In genomic region chr8:70905463-70905830, GRCm38 (mm10) we compare ENCODE assay signal across 7 mouse cellular contexts. TPM values are rescaled to one million over a fixed set of nuclear protein-coding genes. Genes with fewer than 3 reads are reported as not detected.
A peak's percentile ranks its signal among the peaks of the same experiment; 100 is the strongest.
DNase-seq lines count a peak whose midpoint lies in the region; ATAC-seq lines count a peak whose summit lies in the region.

No protein-coding gene starts in this region.

- H3K9ac ChIP-seq in lung, embryonic 16.5 days (ENCODE audit: low read length), result peak overlapping the region; percentile 92
- peak overlapping the region; percentile 89 for H3K9ac ChIP-seq in limb, embryonic 11.5 days (ENCODE audit: low read length)

- H3K4me3 ChIP-seq in lung, embryonic 16.5 days (ENCODE audit: low read length), result peak overlapping the region; percentile 88
- H3K4me3 ChIP-seq in erythroblast, embryonic 14.5 days (replicated peaks), result peak overlapping the region; percentile 80
- peak overlapping the region; percentile 95 for H3K4me3 ChIP-seq in limb, embryonic 11.5 days (ENCODE audit: low read depth, low read length)

- WGBS in lung, embryonic 16.5 days, result 14% methylated on average over 8 of the region's 8 CpGs
- 19% methylated on average over 8 of the region's 8 CpGs for WGBS in limb, embryonic 11.5 days

- peak overlapping the region; percentile 78 for H3K4me2 ChIP-seq in lung, embryonic 16.5 days (ENCODE audit: low read depth, low read length)
- peak overlapping the region; percentile 94 for H3K4me2 ChIP-seq in limb, embryonic 11.5 days (ENCODE audit: low read depth, severe bottlenecking)

- no peak for DNase-seq in lung, postnatal 14 days
- DNase-seq in limb, embryonic 11.5 days (ENCODE audit: low spot score), result no peak
- peak; percentile 15 for DNase-seq in splenic B cell, adult 2 months (ENCODE audit: low read depth, low spot score)
- DNase-seq in adrenal gland, adult (ENCODE audit: inconsistent age in 2 of 2, low spot score in 1 of 2), result no peak
- DNase-seq in layer of hippocampus, postnatal 25 days (ENCODE audit: extremely low spot score in 1 of 2, low spot score in 1 of 2), result no peak

- H3K27ac ChIP-seq in lung, embryonic 16.5 days (ENCODE audit: low read length), result peak overlapping the region; percentile 93
- no peak overlapping the region for H3K27ac ChIP-seq in limb, embryonic 11.5 days (replicated peaks; ENCODE audit: low read depth, low read length)

- H3K27me3 ChIP-seq in lung, embryonic 16.5 days (ENCODE audit: control insufficient read depth, insufficient read depth, low read depth, low read length), result no peaks in the 10 kb centered on the region
- peaks cover 9% of the 10 kb centered on the region for H3K27me3 ChIP-seq in erythroblast, embryonic 14.5 days (ENCODE audit: control insufficient read depth)
- H3K27me3 ChIP-seq in limb, embryonic 11.5 days (ENCODE audit: control insufficient read depth, insufficient read depth, low read length), result no peaks in the 10 kb centered on the region
- H3K27me3 ChIP-seq in splenic B cell, adult 2 months (ENCODE audit: control insufficient read depth, insufficient read depth, low read length, poor library complexity, severe bottlenecking), result no peaks in the 10 kb centered on the region

- ATAC-seq in lung, embryonic 16.5 days (ENCODE audit: low read depth), result peak; percentile 4
- 0 out of 2 replicates have a peak, but pooled peaks have one; percentile 4 for ATAC-seq in limb, embryonic 11.5 days (ENCODE audit: insufficient number of reproducible peaks, low FRiP score, low TSS enrichment, low read depth)

- no peaks in the 10 kb centered on the region for H3K36me3 ChIP-seq in lung, embryonic 16.5 days (ENCODE audit: control insufficient read depth, insufficient read depth, low read length)
- peaks cover 8% of the 10 kb centered on the region for H3K36me3 ChIP-seq in erythroblast, embryonic 14.5 days (ENCODE audit: control insufficient read depth)
- H3K36me3 ChIP-seq in limb, embryonic 11.5 days (ENCODE audit: control insufficient read depth, insufficient read depth, low read length), result no peaks in the 10 kb centered on the region
- H3K36me3 ChIP-seq in splenic B cell, adult 2 months (ENCODE audit: control insufficient read depth, insufficient read depth, low read length, poor library complexity, severe bottlenecking), result no peaks in the 10 kb centered on the region

- peaks cover 11% of the 10 kb centered on the region for H3K4me1 ChIP-seq in lung, embryonic 16.5 days (replicated peaks; ENCODE audit: control insufficient read depth, insufficient read depth, low read length)
- H3K4me1 ChIP-seq in erythroblast, embryonic 14.5 days (ENCODE audit: control insufficient read depth), result peaks cover 34% of the 10 kb centered on the region
- peaks cover 5% of the 10 kb centered on the region for H3K4me1 ChIP-seq in limb, embryonic 11.5 days (ENCODE audit: control insufficient read depth, insufficient read depth, low read length)

- no peaks in the 10 kb centered on the region for H3K9me3 ChIP-seq in lung, embryonic 16.5 days (ENCODE audit: control insufficient read depth, low read length)
- H3K9me3 ChIP-seq in erythroblast, embryonic 14.5 days (ENCODE audit: control insufficient read depth, low read length), result no peaks in the 10 kb centered on the region
- no peaks in the 10 kb centered on the region for H3K9me3 ChIP-seq in limb, embryonic 11.5 days (ENCODE audit: control insufficient read depth, low read length)

RNA-seq across cellular contexts. Expression of gene Map1s, which starts 0.3 kb away (rescaled TPM):
- 45.9 and 49.2 TPM in 2 replicates for polyA plus RNA-seq in lung, embryonic 16.5 days (2015; fragmentation: Nextera tagmentation; extraction: Ambion mirVana)
- polyA plus RNA-seq in erythroblast, embryonic 14.5 days (2012), result 3.0 and 3.3 TPM in 2 replicates
- polyA plus RNA-seq in limb, embryonic 11.5 days (2014; fragmentation: Nextera tagmentation; extraction: Ambion mirVana), result 42.3 and 44.8 TPM in 2 replicates
- 10 to 100 TPM; 87.7 to 94.2 TPM for total RNA-seq in layer of hippocampus, postnatal 25 days (2021)

RNA-seq across cellular contexts. Expression of gene Rpl18a, which starts 8.2 kb away (rescaled TPM):
- 5,017 and 5,100 TPM in 2 replicates for polyA plus RNA-seq in lung, embryonic 16.5 days (2015; fragmentation: Nextera tagmentation; extraction: Ambion mirVana)
- polyA plus RNA-seq in erythroblast, embryonic 14.5 days (2012), result 441 and 685 TPM in 2 replicates
- polyA plus RNA-seq in limb, embryonic 11.5 days (2014; fragmentation: Nextera tagmentation; extraction: Ambion mirVana), result 3,769 and 3,846 TPM in 2 replicates
- 100 to 1,000 TPM; 634 to 770 TPM for total RNA-seq in layer of hippocampus, postnatal 25 days (2021)

RNA-seq across cellular contexts. Expression of gene Slc5a5, which starts 12.9 kb away (rescaled TPM):
- polyA plus RNA-seq in lung, embryonic 16.5 days (2015; fragmentation: Nextera tagmentation; extraction: Ambion mirVana), result 0.13 and 0.16 TPM in 2 replicates
- polyA plus RNA-seq in erythroblast, embryonic 14.5 days (2012), result 0.03 and 0.06 TPM in 2 replicates
- polyA plus RNA-seq in limb, embryonic 11.5 days (2014; fragmentation: Nextera tagmentation; extraction: Ambion mirVana), result 0.09 and 0.34 TPM in 2 replicates
- 10 to 100 TPM in 1 of 2 experiments, 1 to 10 TPM in 1; 6.9 to 10.5 TPM for total RNA-seq in layer of hippocampus, postnatal 25 days (2021)

RNA-seq across cellular contexts. Expression of gene Ccdc124, which starts 31.7 kb away (rescaled TPM):
- polyA plus RNA-seq in lung, embryonic 16.5 days (2015; fragmentation: Nextera tagmentation; extraction: Ambion mirVana), result 99.2 and 106 TPM in 2 replicates
- 37.3 and 38.8 TPM in 2 replicates for polyA plus RNA-seq in erythroblast, embryonic 14.5 days (2012)
- polyA plus RNA-seq in limb, embryonic 11.5 days (2014; fragmentation: Nextera tagmentation; extraction: Ambion mirVana), result 154 and 161 TPM in 2 replicates
- 10 to 100 TPM; 92.7 to 95.6 TPM for total RNA-seq in layer of hippocampus, postnatal 25 days (2021)

RNA-seq across cellular contexts. Expression of gene Kcnn1, which starts 42.4 kb away (rescaled TPM):
- polyA plus RNA-seq in lung, embryonic 16.5 days (2015; fragmentation: Nextera tagmentation; extraction: Ambion mirVana), result 0.40 and 0.99 TPM in 2 replicates
- polyA plus RNA-seq in erythroblast, embryonic 14.5 days (2012), result 0.16 and 0.21 TPM in 2 replicates
- 3.8 and 3.9 TPM in 2 replicates for polyA plus RNA-seq in limb, embryonic 11.5 days (2014; fragmentation: Nextera tagmentation; extraction: Ambion mirVana)
- total RNA-seq in layer of hippocampus, postnatal 25 days (2021), result 10 to 100 TPM; 19.4 to 22.4 TPM

Comparison
In these comparisons a context has a peak if more than half of its experiments do, and no peak if none do; other contexts are left out.
1. RNA of gene Map1s, which starts 0.3 kb away (polyA plus RNA-seq): 45.9 to 49.2 TPM in lung, embryonic 16.5 days and 42.3 to 44.8 TPM in limb, embryonic 11.5 days; 3.0 to 3.3 TPM in erythroblast, embryonic 14.5 days; every median in the first group is over 10 times any median in the second.
2. Peak in every context shown above with its lines, with median percentiles within 50 percentile points of each other: H3K4me3 ChIP-seq.